Mouse (Mus musculus) small intestine, adult 2 months (tissue): ENCODE data around the gene Sh3gl2.

ENCODE experiments used
- CTCF ChIP-seq: fragments of 200-500 bp; IDR thresholded peaks from 2 replicates; pipeline ENCODE4 v1.5.1; 2012; ENCODE audit warnings: low read depth, mild to moderate bottlenecking, control low read depth, inconsistent platforms, low read length, moderate library complexity, mixed read lengths; ENCODE audit not compliant: insufficient replicate concordance, insufficient read length; ENCODE audit errors: extremely low read depth
- POLR2A ChIP-seq: fragments of 200-500 bp; IDR thresholded peaks from 2 replicates; pipeline ENCODE4 v1.6.1; 2012; ENCODE audit warnings: low read depth, mild to moderate bottlenecking, control low read depth, inconsistent platforms, low read length, moderate library complexity

DNA sequence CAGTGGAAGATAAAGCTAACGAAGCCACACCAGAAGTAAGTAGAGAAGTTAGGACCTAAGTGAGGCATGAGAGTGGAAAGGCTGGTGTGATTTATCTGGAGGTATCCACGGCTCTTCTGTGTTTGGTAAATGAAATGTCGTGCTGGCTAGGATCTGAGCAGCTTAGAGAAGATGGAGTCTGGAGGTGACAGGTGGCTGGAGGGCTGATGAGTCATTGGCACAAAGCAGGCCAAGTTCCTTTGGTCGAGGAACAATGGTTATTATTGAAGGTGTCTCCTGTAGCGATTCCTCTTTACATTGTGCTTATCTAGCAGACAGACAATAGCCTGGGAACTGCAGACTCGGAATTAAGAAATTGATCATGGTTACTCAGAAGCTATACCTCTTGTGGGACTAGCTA lies 135.8 kb downstream of the Sh3gl2 start:
- TF ChIP-seq CTCF (no peak), POLR2A (no peak)
